Mouse (Mus musculus) stomach, postnatal 0 days (tissue): ENCODE data around the gene Entpd8.

Experiments
- CTCF ChIP-seq: IDR thresholded peaks from 2 replicates; pipeline ENCODE4 v1.5.1; 2016; ENCODE audit warnings: antibody characterized with exemption, low read depth, mild to moderate bottlenecking, moderate library complexity
- EP300 ChIP-seq: optimal IDR thresholded peaks from 2 replicates; pipeline ENCODE3; 2016; ENCODE audit warnings: antibody characterized with exemption

DNA sequence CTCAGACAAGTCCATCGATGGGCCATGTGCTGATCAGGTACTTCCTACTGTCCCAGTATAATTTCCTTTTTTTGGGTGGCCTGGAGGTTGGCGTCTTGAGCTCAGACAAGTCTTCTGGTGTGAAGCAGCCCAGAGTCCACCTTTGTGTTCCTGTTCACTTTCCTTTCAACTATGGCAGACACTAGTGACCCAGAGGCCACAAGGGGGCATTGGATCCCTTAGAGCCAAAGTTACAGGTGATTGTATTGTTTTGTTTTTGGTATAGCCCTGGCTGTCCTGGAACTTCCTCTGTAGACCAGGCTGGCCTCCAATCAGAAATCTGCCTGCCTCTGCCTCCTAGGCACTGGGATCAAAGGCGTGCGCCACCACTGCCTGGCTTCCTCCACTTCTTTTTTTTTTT lies 7.7 kb upstream of the Entpd8 start:
- TF ChIP-seq CTCF (peak; percentile 30), EP300 (no peak)
